Mouse (Mus musculus): ENCODE results near the gene Pelo.

Pelo gene

GRCm38 (mm10) chr13:115090069-115090976, at the start of gene Pelo:
Gene Pelo (minus strand): TSS chr13:115090186.
- DNase-seq (ENCODE audit: low read depth, low spot score), result peak; percentile 85

DNA sequence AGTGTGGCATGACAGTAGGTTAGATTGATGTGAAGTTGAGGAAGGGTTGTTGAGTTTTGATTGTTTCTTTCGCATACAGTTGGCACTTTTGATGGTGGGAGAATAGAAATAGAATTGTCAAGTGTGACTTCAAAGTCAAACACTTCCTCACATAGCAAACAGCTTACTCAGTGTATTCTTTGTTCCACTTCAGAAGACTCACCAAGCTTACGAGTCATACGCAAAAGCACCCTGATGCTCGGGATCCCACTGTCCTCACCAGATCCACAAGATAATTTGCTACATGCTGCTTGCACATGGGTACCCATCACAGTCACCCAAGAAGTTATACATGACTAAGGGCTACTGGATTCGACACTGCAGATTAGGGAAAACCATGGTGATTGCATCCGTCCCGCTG, 48.5 kb upstream of the Pelo start:
- DNase-seq (ENCODE audit: low read depth, low spot score), result peak; percentile 4

DNA sequence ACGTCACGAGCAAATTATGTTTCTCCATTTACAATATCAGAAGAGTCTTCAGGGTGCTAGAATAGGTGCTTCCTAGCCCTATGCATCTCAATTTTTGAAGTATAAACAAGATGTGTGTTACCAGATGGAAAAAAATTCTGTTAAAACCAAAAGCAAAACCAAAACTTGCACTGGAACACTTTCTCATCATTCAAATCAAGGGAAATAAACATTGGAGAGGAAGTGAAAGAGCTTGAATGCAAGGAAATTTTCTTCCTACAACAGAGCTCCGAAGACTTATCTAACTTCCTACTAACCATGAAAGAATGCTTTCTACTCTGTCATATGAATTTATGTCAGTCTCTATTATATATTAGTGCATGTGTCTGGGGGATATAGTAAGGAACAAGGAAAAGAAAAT, 46.8 kb upstream of the Pelo start:
- DNase-seq (ENCODE audit: low read depth, low spot score), result no peak

DNA sequence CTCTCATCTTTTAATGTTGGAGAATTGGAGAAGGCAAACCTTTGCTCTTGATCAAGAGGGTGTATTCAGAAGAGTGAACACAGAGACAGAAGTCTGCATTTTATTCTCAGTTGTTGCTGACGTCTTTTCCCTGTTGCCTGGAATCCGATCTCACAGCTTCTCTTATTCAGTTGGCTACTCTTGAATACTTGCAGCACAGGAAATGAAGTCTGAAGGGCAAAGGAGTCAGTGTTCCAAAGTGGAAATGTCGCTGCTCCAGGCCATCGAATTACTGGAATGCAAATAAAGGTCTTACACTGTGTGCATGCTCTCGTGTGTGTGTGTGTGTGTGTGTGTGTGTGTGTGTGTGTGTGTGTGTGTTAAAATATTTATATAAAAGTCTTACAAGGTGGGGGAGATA, 42.4 kb upstream of the Pelo start:
- DNase-seq (ENCODE audit: low read depth, low spot score), result no peak

GRCm38 (mm10) chr13:115131381-115131780, 41.4 kb upstream of the Pelo start:
- DNase-seq (ENCODE audit: low read depth, low spot score), result no peak

GRCm38 (mm10) chr13:115130035-115130434, 40.0 kb upstream of the Pelo start:
- DNase-seq (ENCODE audit: low read depth, low spot score), result no peak

GRCm38 (mm10) chr13:115127826-115128225, 37.8 kb upstream of the Pelo start:
- DNase-seq (ENCODE audit: low read depth, low spot score), result no peak

- no peak for DNase-seq (ENCODE audit: low read depth, low spot score)
Measured at GRCm38 (mm10) chr13:115126534-115126933, 36.5 kb upstream of the Pelo start.

- no peak for DNase-seq (ENCODE audit: low read depth, low spot score)
Measured at GRCm38 (mm10) chr13:115125130-115125529, 35.1 kb upstream of the Pelo start.

GRCm38 (mm10) chr13:115124521-115124920, 34.5 kb upstream of the Pelo start:
- no peak for DNase-seq (ENCODE audit: low read depth, low spot score)

- DNase-seq (ENCODE audit: low read depth, low spot score), result no peak
Measured at GRCm38 (mm10) chr13:115118756-115119155, 28.8 kb upstream of the Pelo start.

DNA sequence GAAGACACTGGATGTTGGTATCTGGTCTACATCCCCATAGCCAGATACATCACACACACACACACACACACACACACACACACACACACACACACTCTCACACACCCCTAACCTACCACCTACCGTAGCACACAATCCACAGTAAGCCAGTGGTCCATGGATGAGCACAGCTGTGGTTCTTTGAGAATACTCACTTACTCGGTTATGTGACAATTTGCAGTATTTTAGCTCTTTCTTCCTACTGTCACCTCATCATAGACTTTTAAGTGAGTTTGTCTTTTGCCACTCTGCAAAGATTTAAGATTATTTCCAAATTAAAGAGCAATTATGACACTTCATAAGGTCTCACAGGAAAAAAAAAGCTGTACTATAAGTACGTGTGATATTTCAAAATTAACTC, 28.2 kb upstream of the Pelo start:
- no peak for DNase-seq (ENCODE audit: low read depth, low spot score)

DNA sequence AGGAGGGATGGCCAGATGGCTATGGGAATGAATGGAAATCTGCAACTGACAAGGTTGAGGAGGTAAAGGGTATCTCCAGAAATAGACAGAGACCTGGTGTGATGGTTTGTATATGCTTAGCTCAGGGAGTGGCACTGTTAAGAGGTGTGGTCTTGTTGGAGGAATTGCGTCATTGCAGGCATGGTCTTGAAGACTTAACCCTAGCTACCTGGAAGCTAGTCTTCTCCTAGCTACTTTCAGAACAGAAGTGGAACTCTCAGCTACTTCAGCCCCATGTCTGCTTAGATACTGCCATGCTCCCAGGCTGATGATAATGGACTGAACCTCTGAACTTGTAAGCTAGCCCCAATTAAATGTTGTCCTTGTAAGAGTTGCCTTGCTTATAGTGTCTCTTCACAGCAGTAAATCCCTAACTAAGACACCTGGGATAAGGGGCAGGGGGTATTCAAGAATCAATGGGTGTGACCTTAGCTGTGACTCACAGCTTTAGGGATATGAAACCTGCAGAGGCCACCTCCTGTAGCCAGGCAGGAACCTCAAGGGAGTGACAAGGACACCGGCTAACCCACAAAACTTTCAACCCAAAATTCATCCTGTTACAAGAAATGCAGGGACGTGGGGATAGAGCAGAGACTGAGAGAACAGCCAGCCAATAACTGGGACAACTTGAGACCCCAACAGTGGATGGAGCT, 27.1 kb upstream of the Pelo start:
- no peak for DNase-seq (ENCODE audit: low read depth, low spot score)

DNA sequence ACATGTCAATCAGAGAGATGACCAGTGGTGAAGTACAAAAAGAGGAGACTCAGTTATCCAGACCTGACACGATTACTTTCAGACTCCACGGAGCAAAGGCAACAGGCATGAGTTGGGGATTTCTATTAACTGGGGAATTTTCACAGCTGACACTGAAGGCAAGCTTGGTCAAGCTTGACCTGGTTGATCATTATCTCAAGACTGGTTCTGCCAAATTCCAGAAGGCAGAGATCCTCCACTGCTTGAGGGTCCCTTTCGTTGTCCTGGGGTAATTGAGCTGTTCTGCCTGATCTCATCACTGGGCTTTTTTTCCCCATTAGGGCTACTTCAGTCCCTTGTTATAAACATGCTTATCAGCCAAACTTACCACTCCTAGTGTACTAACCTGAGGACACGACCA, 19.6 kb upstream of the Pelo start:
- DNase-seq (ENCODE audit: low read depth, low spot score), result no peak

DNA sequence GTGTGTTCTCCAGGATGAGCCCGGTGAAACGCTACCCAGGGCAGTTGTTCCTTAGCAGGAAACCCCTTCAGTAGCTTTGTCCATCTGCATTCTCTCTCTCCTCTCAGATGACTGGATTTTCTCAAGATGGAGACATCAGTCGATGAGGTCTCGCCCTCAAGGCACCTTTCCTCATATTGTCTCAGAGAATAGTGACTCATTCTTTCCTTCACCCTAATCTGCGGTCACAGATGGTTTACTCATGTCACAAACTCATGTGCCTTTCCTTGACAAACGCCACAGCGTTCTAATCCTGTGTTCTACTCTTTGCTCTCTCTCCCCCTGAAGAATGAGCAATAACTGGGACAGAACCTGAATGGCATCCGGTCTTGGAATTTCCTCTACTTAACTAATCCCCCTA, 17.4 kb upstream of the Pelo start:
- peak; percentile 35 for DNase-seq (ENCODE audit: low read depth, low spot score)

DNA sequence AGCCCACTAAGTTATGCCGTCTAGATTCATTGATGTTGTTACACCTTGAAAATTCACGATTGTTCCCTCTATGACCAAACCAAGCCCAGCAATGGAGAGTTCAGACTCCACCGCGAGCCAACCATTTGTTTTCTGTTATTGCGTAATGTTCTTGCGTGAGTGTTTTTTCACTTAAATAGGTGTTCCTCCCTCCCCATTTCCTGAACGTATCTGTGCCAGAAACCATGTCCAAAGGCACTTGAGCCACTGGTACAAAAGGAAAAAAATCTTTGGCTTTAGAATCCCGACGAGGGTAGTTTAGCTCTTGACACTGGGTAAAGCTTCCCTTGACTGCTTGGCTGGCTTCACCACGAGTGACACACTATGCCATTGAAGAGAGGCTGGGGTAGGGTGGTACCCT, 16.2 kb upstream of the Pelo start:
- no peak for DNase-seq (ENCODE audit: low read depth, low spot score)

- DNase-seq (ENCODE audit: low read depth, low spot score), result no peak
Measured at GRCm38 (mm10) chr13:115102754-115103153, 12.8 kb upstream of the Pelo start.

GRCm38 (mm10) chr13:115101355-115102191, 11.6 kb upstream of the Pelo start, which contains the start of the genes Gm49395 and Itga1:
Gene Gm49395 (minus strand): TSS chr13:115101921.
Gene Itga1 (minus strand): TSS chr13:115101964.
- DNase-seq (ENCODE audit: low read depth, low spot score), result peak; percentile 73

DNA sequence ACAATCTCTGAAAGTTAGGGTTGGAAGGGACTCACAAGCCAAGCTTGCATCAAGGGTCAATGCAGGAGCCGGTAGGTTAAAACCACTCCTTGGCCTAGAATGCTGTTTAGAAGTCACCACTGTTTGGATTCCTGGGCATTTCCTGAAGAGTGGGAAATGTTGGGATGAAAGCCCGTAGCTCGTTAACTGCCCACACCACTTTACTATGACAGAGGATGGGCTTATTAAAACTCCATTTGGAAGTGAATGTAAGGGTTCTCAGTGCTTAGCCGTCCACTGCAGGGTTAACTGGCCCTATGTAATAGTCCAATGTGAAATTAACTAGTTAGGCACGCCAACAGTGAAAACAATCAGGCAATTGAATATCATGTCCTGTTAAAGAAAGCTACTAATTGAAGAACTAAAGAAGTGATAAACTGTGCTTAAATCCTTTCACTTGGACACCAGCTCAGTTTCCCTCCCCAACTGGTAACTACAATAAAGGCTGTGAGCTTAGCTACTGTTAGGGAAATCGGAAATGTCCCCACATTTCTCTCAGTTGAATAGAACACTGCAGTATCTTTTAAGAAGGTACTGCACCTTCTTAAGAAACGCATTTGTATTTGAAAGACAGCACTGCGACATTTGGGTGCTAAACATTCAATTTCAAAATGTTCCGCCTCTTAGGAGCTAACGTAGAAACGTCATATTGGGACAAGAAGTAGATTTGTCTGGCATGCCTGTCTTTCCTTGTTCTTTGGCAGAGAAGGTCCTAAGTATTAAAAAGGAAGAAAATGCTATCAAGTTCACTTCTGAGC, 10.6 kb upstream of the Pelo start:
- no peak for DNase-seq (ENCODE audit: low read depth, low spot score)

DNA sequence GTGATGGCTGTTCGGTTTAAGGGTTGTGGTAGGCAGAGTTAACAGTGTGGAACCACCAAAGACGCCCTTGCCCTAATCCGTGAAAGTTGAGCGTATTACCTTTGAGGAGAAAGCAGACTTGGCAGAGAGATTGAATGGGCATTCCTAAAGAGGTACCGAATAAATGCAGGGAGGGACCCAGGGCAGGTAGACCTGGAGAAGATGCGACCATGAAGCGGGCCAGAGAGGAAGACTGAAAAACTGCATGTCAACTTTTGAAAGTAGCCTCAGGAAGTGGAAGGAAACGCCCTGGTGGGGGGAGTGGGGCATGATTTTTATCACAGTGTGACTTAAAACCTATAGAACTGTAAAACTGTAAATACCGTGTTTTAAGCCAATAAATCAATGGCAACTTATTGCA, 9.4 kb upstream of the Pelo start:
- DNase-seq (ENCODE audit: low read depth, low spot score), result no peak

DNA sequence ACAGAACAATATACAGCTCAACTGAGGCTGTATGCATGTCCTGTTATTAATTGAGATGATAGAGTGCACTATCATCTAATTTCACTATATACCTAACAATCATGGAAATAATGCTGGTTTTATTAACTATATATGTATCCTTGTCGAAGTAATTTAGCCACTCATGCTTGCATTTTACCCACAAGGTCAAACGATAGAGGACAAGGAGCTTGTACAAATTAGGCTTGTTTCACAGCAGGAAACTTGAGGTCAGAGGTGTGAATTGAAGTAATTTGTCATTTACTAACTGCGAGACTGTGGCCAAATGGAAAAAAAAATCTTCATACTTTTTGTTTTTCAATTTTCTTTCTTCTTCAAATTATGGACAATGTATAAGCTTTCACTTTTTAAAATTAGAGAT, 8.2 kb upstream of the Pelo start:
- no peak for DNase-seq (ENCODE audit: low read depth, low spot score)
